Mouse (Mus musculus) heart, embryonic 16.5 days (tissue): ENCODE results near the gene Sacs. TPM values are rescaled to one million over a fixed set of nuclear protein-coding genes. Genes with fewer than 3 reads are reported as not detected.
"Not testable (repeated sequence)": the region's sequence is repeated elsewhere in the genome, so short reads cannot be mapped to it uniquely, and the experiment has no call there.

Experiments
- ATAC-seq: fragments of 200-750 bp; cut with Nextera tagmentation; replicated peaks from 2 replicates; pipeline ENCODE4 v1.8.0; 2017; ENCODE audit warnings: moderate number of reproducible peaks; ENCODE audit not compliant: insufficient read depth, low FRiP score; ENCODE audit errors: extremely low read depth
- H3K27ac ChIP-seq: fragments of 300-500 bp; sonication (generic); 2 replicates; pipeline ENCODE4 v1.5.1; 2014; ENCODE audit warnings: mild to moderate bottlenecking, low read length, control low read depth, moderate library complexity
- H3K27me3 ChIP-seq: fragments of 300-500 bp; sonication (generic); 2 replicates; pipeline ENCODE4 v1.6.1; 2014; ENCODE audit warnings: low read length, mixed read lengths; ENCODE audit not compliant: control insufficient read depth, insufficient read depth
- H3K36me3 ChIP-seq: fragments of 300-500 bp; sonication (generic); 2 replicates; pipeline ENCODE4 v1.6.1; 2014; ENCODE audit not compliant: control insufficient read depth, insufficient read depth
- H3K4me1 ChIP-seq: fragments of 300-500 bp; sonication (generic); 2 replicates; pipeline ENCODE4 v1.6.1; 2014; ENCODE audit warnings: low read length, mixed read lengths; ENCODE audit not compliant: control insufficient read depth, insufficient read depth
- H3K4me2 ChIP-seq: fragments of 300-500 bp; sonication (generic); 2 replicates; pipeline ENCODE4 v1.6.1; 2014; ENCODE audit warnings: low read depth, mild to moderate bottlenecking, control low read depth, low read length
- H3K4me3 ChIP-seq: fragments of 300-500 bp; sonication (generic); 2 replicates; pipeline ENCODE4 v1.5.1; 2014; ENCODE audit warnings: mild to moderate bottlenecking, control low read depth, low read length
- H3K9ac ChIP-seq: fragments of 300-500 bp; sonication (generic); 2 replicates; pipeline ENCODE4 v1.6.1; 2014; ENCODE audit warnings: low read length, control low read depth
- H3K9me3 ChIP-seq: fragments of 300-500 bp; sonication (generic); replicated peaks from 2 replicates; pipeline ENCODE4 v1.6.1; 2016; ENCODE audit warnings: low read length; ENCODE audit not compliant: control insufficient read depth
- WGBS: fragments of 180-500 bp; shearing (Covaris S2); extraction: QIAGEN DNeasy Blood & Tissue Kit; methylation state at CpG from one replicate; pipeline ENCODE4 v1.1.7; 2014; 5-methylcytosine and 5-hydroxymethylcytosine counted together
- polyA plus RNA-seq: library from polyadenylated mRNA; unstranded; fragments of >200 nt; fragmentation: Nextera tagmentation; extraction: Ambion mirVana; gene quantifications from 2 replicates; pipeline ENCODE4 v1.2.1, GENCODE M21; 2015

Sacs gene
- polyA plus RNA-seq, 1 experiment from 2014 or later: 3.6 TPM

DNA sequence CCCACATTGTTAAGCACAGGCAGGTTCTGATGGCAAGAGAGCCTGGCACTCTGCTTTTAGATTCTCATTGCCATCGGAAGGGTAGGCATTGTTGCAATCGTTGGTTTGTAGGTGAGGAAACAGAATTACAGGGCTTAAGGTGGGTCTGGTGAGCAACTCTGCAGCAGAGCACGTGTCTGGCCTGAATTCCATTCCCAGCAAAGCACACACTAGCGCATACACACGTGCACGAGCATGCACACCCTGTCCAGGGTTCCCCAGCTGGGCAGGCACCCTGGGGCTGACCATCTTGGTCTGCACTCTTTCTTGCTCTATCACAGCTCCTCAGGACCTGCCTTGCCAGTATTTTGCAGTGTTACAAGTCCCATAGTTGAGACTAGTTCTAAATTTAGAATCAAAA lies 13.1 kb upstream of the Sacs start:
- peaks cover 10% of the 10 kb centered on the region for H3K4me1 ChIP-seq
- ATAC-seq: peak; percentile 41; the same call in 1 of the 2 replicates
- no peaks in the 10 kb centered on the region for H3K36me3 ChIP-seq
- peak overlapping the region; percentile 62 for H3K27ac ChIP-seq
- no peak overlapping the region for H3K9ac ChIP-seq
- WGBS: 56% methylated on average over 6 of the region's 6 CpGs
- H3K27me3 ChIP-seq: no peaks in the 10 kb centered on the region
- no peak overlapping the region for H3K4me3 ChIP-seq
- H3K4me2 ChIP-seq: no peak overlapping the region
- no peaks in the 10 kb centered on the region for H3K9me3 ChIP-seq

DNA sequence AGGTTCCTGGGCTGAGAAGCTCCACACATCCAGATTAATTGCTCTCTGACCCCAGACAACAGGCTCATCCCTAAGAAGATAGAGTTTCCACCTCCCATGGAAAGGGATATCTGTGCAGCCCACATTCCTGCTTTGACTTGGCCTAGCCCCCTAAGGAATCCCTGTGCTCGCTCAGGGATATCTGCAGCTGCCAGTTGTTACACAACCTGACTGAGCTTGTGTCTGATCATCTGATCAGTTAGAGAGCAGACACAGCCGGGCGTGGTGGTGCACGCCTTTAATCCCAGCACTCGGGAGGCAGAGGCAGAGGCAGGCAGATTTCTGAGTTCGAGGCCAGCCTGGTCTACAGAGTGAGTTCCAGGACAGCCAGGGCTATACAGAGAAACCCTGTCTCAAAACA lies 10.9 kb upstream of the Sacs start:
- H3K4me1 ChIP-seq: peaks cover 10% of the 10 kb centered on the region
- not testable (repeated sequence) for ATAC-seq, H3K4me3 ChIP-seq, H3K36me3 ChIP-seq, H3K27ac ChIP-seq, H3K9ac ChIP-seq, H3K4me2 ChIP-seq, H3K9me3 ChIP-seq, H3K27me3 ChIP-seq
- WGBS: 76% methylated on average over 6 of the region's 6 CpGs

DNA sequence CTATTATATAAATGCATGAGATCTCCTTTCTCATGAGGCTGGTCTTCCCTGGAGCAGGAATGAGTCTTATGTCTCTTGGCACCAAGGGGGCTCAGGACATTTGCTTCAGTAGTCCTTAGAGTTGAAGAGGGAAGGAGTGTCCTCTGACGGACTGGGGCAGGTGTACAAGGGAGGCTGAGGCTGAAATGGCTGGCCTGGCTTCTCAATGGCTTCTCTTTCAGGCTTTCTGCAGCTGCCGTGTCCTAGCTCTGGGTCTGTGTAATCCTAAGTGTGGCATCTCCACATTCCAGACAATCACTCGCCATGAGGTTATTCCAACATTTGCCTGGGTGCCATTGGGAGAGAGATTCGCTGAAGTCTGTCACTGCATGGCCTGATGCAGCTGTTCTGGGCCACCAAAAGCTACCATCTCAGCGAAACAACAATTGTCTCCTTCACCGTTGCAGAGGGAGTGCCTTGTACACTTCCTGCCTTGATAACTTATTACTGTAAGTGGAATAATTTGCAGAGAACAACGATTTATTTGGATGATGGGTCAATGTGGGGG lies 9.2 kb upstream of the Sacs start:
- WGBS: 53% methylated on average over 7 of the region's 7 CpGs
- no peak overlapping the region for H3K27ac ChIP-seq
- H3K4me3 ChIP-seq: no peak overlapping the region
- no peak overlapping the region for H3K9ac ChIP-seq
- H3K36me3 ChIP-seq: no peaks in the 10 kb centered on the region
- no peaks in the 10 kb centered on the region for H3K9me3 ChIP-seq
- peaks cover 10% of the 10 kb centered on the region for H3K4me1 ChIP-seq
- no peak for ATAC-seq
- no peaks in the 10 kb centered on the region for H3K27me3 ChIP-seq
- H3K4me2 ChIP-seq: no peak overlapping the region

DNA sequence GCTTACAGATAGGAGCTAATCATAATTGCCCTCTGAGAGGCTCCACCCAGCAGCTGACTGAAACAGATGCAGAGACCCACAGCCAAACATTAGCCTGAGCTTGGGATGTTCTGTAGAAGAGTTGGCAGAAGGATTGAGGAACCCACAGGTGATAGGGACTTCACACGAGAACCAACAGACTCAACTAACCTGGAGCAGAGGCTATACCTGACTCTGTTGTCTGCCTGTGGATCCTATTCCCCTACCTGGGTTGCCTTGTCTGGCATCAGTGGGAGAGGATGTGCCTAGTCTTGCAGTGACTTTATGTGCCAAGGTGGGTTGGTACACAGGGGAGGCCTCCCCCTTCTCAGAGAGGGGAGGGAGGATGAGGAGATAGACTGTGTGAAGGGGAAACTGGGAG lies 5.7 kb upstream of the Sacs start:
- H3K4me3 ChIP-seq: no peak overlapping the region
- H3K4me2 ChIP-seq: no peak overlapping the region
- H3K36me3 ChIP-seq: no peaks in the 10 kb centered on the region
- ATAC-seq: no peak
- no peak overlapping the region for H3K27ac ChIP-seq
- H3K9ac ChIP-seq: no peak overlapping the region
- 79% methylated on average over 1 of the region's 1 CpGs for WGBS
- no peaks in the 10 kb centered on the region for H3K27me3 ChIP-seq
- no peaks in the 10 kb centered on the region for H3K9me3 ChIP-seq
- no peaks in the 10 kb centered on the region for H3K4me1 ChIP-seq

DNA sequence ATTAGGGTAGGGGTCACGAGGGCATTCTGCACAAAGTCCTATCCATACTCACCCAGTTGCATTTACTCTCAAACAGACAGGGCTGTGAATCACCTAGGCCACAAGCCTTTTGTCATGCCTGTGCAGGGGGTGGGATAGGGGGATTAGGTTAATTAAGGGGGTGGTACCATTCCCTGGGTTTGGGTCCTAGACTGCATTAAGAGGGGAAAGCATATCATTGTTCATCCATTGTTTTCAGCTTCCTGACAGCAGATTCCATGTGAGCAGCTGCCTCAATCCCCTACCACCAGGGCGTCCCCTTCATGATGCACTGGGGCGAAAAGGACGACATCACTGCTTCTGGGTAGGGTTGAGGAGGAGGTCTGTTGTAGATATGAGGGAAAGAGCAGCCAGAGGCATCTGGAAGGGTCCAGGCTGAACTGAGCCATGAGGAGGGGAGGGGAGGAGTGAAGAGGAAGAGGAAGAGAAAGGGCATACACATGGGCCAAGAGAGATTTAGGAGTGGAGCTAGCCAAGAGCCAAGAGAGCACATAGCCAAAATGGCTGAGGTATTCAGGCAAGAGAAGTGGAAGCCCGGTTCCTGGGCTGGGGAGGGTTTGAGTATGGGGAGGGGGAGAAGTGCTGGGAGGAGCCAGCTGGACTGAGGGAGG lies 3.8 kb upstream of the Sacs start:
- Histone ChIP-seq H3K36me3 (no peaks in the 10 kb centered on the region), H3K9me3 (no peaks in the 10 kb centered on the region), H3K4me1 (peaks cover 8% of the 10 kb centered on the region; the same call in 1 of the 2 replicates), H3K27me3 (no peaks in the 10 kb centered on the region), H3K9ac (no peak overlapping the region), H3K4me2 (no peak overlapping the region), H3K27ac (no peak overlapping the region), H3K4me3 (no peak overlapping the region)
- WGBS: 60% methylated on average over 5 of the region's 5 CpGs
- no peak for ATAC-seq

DNA sequence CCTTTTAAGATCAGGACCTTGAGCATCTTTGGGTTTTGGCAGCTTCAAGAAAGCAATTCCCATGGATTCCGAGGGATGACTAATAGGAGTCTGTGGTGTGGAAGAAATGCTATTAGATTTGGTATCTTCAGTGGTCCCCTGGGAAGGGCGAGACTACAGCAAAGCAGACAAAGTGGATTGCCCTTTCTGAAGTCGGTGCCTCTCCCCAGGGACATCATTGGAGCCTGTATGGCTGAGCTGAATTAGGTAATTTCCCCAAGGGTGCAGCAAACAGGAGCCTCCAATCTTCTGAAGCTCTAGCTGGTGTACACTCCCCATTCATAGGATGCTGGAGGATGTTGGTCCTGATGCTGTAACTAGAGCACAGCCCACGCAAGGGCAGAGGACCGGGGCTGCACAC lies 847 bp upstream of the Sacs start:
- WGBS: 75% methylated on average over 5 of the region's 5 CpGs
- H3K27ac ChIP-seq: no peak overlapping the region
- peaks cover 11% of the 10 kb centered on the region for H3K4me1 ChIP-seq
- H3K4me3 ChIP-seq: no peak overlapping the region
- no peaks in the 10 kb centered on the region for H3K9me3 ChIP-seq
- no peak overlapping the region for H3K9ac ChIP-seq
- no peak overlapping the region for H3K4me2 ChIP-seq
- no peaks in the 10 kb centered on the region for H3K27me3 ChIP-seq
- no peak for ATAC-seq
- no peaks in the 10 kb centered on the region for H3K36me3 ChIP-seq

DNA sequence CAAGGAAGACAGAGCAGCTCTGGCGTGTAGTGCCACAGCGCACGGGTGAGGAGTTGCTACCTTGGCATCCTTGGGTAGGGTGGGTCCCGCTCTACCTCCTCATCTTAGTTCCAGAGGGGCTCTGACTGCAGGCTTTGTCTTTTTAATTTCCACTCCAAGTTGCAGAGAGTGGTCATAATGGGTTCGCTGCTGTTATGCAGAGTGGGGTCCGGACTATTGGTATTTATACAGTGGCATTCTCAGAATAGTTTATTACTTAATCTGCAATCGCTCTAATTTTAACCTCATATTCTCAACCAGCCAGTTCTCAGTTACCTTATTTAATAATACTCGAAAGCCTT lies 440 bp downstream of the Sacs start:
- H3K27me3 ChIP-seq: no peaks in the 10 kb centered on the region
- H3K27ac ChIP-seq: peak overlapping the region; percentile 69
- peaks cover 11% of the 10 kb centered on the region for H3K4me1 ChIP-seq
- no peaks in the 10 kb centered on the region for H3K36me3 ChIP-seq
- H3K4me3 ChIP-seq: peak overlapping the region; percentile 63
- H3K4me2 ChIP-seq: peak overlapping the region; percentile 68
- 20% methylated on average over 8 of the region's 8 CpGs for WGBS
- H3K9me3 ChIP-seq: no peaks in the 10 kb centered on the region
- ATAC-seq: no peak
- H3K9ac ChIP-seq: peak overlapping the region; percentile 78

DNA sequence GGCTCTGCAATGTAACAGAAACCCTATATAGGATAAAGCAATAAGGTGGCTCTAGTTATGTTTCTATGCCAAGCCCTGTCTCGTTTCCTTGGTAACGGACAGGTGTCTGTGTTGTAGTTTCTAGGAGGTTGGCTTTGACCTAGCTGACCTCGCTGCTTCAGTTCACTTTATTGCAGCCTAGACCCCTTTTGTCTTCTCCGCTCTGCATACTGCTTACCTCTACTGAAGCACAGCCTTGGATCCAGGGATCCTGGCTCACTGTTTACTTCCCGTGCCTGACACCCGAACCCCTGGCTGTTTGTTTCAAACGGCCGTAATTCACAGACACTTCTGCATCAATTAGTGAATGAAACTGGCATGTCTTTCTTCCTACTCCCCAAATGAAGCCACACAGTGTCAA lies 5.1 kb downstream of the Sacs start:
- Histone ChIP-seq H3K27me3 (no peaks in the 10 kb centered on the region), H3K27ac (no peak overlapping the region), H3K4me1 (peaks cover 8% of the 10 kb centered on the region), H3K4me2 (no peak overlapping the region), H3K9ac (no peak overlapping the region), H3K9me3 (no peaks in the 10 kb centered on the region), H3K4me3 (no peak overlapping the region), H3K36me3 (no peaks in the 10 kb centered on the region)
- no peak for ATAC-seq
- 76% methylated on average over 8 of the region's 8 CpGs for WGBS

DNA sequence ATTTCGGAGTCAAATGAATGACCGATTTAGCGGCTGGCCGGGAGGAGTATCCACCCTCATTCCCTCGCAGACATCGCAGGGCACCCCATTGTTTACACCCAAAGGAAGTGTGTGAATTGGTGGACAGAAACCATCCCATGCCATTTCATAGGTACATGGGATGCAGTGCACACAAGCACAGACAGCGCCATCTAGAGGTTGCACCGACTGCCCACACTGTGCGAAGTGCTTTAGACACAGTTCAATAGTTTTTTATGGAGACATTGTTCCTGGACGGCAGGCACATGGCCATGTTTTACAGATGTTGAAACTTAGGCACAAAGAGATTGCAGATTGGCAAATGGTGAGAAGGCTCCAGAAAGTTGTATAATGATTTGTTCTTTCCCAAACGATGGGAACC lies 5.6 kb downstream of the Sacs start:
- H3K4me1 ChIP-seq: peaks cover 8% of the 10 kb centered on the region
- no peaks in the 10 kb centered on the region for H3K9me3 ChIP-seq
- no peak overlapping the region for H3K4me3 ChIP-seq
- H3K4me2 ChIP-seq: no peak overlapping the region
- ATAC-seq: no peak; the same call in 1 of the 2 replicates
- no peak overlapping the region for H3K27ac ChIP-seq
- 44% methylated on average over 11 of the region's 11 CpGs for WGBS
- H3K9ac ChIP-seq: no peak overlapping the region
- no peaks in the 10 kb centered on the region for H3K36me3 ChIP-seq
- no peaks in the 10 kb centered on the region for H3K27me3 ChIP-seq
